Mouse (Mus musculus) stomach, embryonic 15.5 days (tissue): ENCODE results near the gene Gm11032. TPM values are rescaled to one million over a fixed set of nuclear protein-coding genes. Genes with fewer than 3 reads are reported as not detected.

Experiments used
- ATAC-seq: fragments of 200-750 bp; cut with Nextera tagmentation; 2 replicates; pipeline ENCODE4 v1.8.0; 2017; ENCODE audit warnings: low read depth, moderate number of reproducible peaks, moderate TSS enrichment; ENCODE audit not compliant: insufficient read depth, low FRiP score
- H3K27ac ChIP-seq: fragments of 300-500 bp; sonication (generic); 2 replicates; pipeline ENCODE4 v1.5.1; 2015; ENCODE audit warnings: mild to moderate bottlenecking, inconsistent platforms
- H3K27me3 ChIP-seq: fragments of 300-500 bp; sonication (generic); replicated peaks from 2 replicates; pipeline ENCODE4 v1.6.1; 2015; ENCODE audit warnings: inconsistent platforms
- H3K36me3 ChIP-seq: fragments of 300-500 bp; sonication (generic); 2 replicates; pipeline ENCODE4 v1.6.1; 2015; ENCODE audit warnings: inconsistent platforms
- H3K4me1 ChIP-seq: fragments of 300-500 bp; sonication (generic); 2 replicates; pipeline ENCODE4 v1.6.1; 2015; ENCODE audit warnings: inconsistent platforms
- H3K4me2 ChIP-seq: fragments of 300-500 bp; sonication (generic); 2 replicates; pipeline ENCODE4 v1.6.1; 2015; ENCODE audit warnings: mild to moderate bottlenecking, inconsistent platforms
- H3K4me3 ChIP-seq: fragments of 300-500 bp; sonication (generic); replicated peaks from 2 replicates; pipeline ENCODE4 v1.5.1; 2015; ENCODE audit warnings: inconsistent platforms
- H3K9ac ChIP-seq: fragments of 300-500 bp; sonication (generic); 2 replicates; pipeline ENCODE4 v1.6.1; 2015; ENCODE audit warnings: inconsistent platforms
- H3K9me3 ChIP-seq: fragments of 300-500 bp; sonication (generic); 2 replicates; pipeline ENCODE4 v1.6.1; 2016; ENCODE audit warnings: inconsistent platforms
- WGBS: fragments of 180-500 bp; shearing (Covaris S2); methylation state at CpG from one replicate; pipeline ENCODE4 v1.1.7; 2015; 5-methylcytosine and 5-hydroxymethylcytosine counted together
- polyA plus RNA-seq: library from polyadenylated mRNA; unstranded; fragments of >200 nt; fragmentation: Nextera tagmentation; extraction: Ambion mirVana; gene quantifications from 2 replicates; pipeline ENCODE4 v1.2.1, GENCODE M21; 2015

Gm11032 gene
- polyA plus RNA-seq, 1 experiment from 2014 or later = not detected

DNA sequence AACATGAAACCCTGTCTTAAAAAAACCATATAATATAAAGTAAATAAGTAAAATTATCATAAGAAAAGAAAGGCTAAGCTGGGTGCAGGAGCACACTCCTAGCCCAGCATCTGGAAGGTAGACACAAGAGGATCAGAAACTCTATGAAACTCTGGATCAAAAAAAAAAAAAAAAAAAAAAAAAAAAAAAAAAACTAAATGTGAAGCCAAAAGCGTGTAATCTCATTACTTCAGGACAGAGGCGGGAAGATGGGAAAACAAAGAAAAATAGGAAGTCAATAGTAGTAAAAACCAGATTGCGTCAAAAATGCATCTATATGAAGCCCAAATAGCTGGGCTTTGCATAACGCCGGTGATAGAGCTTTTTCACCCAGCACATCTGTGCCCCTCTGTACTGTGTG, 18.0 kb upstream of the Gm11032 start:
- Histone ChIP-seq H3K9ac (no peak overlapping the region), H3K4me2 (no peak overlapping the region), H3K4me3 (no peak overlapping the region), H3K36me3 (no peaks in the 10 kb centered on the region), H3K9me3 (no peaks in the 10 kb centered on the region), H3K4me1 (peaks cover 11% of the 10 kb centered on the region; the same call in 1 of the 2 replicates), H3K27me3 (no peaks in the 10 kb centered on the region), H3K27ac (no peak overlapping the region)
- ATAC-seq = no peak
- 88% methylated on average over 5 of the region's 5 CpGs for WGBS

DNA sequence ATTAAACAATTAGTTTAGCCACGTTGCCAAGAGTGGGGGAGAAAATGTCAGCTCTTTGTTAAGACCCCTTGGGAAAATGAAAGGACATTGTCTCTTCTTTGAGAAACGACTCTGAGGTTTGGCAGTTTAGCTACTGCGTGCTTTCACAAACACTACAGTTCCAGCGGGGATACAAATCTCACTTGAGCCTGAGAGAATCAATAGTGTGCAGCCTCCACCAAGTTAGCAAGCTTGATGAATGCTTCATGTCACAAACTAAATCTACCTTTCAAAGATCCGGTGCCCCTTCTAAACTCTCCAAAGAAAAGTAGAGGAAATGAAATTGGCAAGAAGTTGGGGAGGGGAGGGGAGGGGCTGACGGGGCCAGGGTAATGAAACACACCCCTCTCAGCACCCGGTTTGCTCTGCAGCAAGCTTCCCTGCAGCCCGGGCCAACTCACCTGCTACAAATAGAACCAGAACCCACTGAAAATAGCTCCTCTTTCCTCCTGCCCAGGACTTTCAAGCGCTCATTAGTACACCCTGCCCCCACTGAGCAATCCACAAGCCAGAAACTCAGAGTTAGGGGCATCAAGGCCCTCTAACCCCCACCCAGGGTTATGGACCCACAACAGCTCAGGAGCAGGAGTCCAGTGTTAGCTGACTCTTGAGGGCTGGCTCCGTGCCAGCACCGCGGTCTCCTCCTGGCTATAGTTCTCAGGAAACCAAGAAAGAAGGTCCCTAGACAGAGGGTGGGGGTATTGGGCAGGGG, 17.0 kb upstream of the Gm11032 start:
- ATAC-seq = peak; percentile 27; the same call in 1 of the 2 replicates
- 23% methylated on average over 12 of the region's 12 CpGs for WGBS
- Histone ChIP-seq H3K4me3 (no peak overlapping the region), H3K36me3 (no peaks in the 10 kb centered on the region), H3K9me3 (no peaks in the 10 kb centered on the region), H3K4me2 (0 out of 2 replicates have a peak overlapping the region, but pooled peaks have one; percentile 21), H3K9ac (no peak overlapping the region), H3K27me3 (no peaks in the 10 kb centered on the region), H3K4me1 (peaks cover 11% of the 10 kb centered on the region; the same call in 1 of the 2 replicates), H3K27ac (no peak overlapping the region)

DNA sequence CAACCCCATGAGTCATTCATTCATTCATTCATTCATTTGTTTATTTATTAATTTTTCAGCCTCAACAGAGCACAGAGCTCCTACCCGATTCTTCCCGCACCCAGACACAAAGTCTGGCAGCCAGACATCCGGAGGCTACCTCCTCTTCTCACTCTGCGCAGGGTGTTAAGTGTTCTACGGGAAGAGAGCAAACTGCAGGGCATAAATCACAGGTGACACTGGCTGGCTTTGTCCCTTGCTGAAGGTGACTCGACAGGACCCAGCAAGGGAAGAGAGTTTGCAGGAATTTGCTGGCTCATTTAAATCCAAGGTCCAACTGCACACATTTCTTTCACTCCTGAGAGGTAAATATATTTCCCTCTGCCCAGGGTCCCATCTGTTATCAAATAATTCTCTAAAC, 15.4 kb upstream of the Gm11032 start:
- H3K9ac ChIP-seq = no peak overlapping the region
- H3K27ac ChIP-seq = no peak overlapping the region
- 13% methylated on average over 6 of the region's 6 CpGs for WGBS

DNA sequence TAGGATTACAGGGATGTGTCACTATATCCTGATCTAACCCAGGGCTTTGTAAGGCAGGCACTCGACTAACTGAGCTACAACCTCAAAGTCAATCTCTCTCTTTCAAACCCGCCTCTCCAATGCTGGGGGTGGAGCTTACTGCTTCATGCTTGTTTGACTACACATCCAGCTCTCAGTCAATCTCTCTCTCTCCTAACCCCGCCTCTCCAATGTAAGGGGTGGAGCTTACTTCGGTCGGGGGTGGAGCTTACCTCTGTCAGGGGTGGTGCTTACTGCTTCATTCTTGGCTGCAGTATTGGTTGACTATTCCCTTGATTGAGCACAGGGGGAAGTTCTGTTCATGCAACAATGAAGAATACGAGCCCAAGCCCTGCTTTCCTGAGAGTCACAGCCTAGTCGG, 14.5 kb upstream of the Gm11032 start:
- H3K36me3 ChIP-seq = no peaks in the 10 kb centered on the region
- no peak overlapping the region for H3K27ac ChIP-seq
- H3K4me2 ChIP-seq = no peak overlapping the region
- H3K27me3 ChIP-seq = no peaks in the 10 kb centered on the region
- H3K4me3 ChIP-seq = no peak overlapping the region
- peaks cover 11% of the 10 kb centered on the region; the same call in 1 of the 2 replicates for H3K4me1 ChIP-seq
- H3K9ac ChIP-seq = no peak overlapping the region
- 54% methylated on average over 7 of the region's 7 CpGs for WGBS
- ATAC-seq = no peak
- no peaks in the 10 kb centered on the region for H3K9me3 ChIP-seq

More for the DNA sequence above, 15.4 kb upstream of the Gm11032 start:
- peaks cover 11% of the 10 kb centered on the region; the same call in 1 of the 2 replicates for H3K4me1 ChIP-seq
- no peaks in the 10 kb centered on the region for H3K36me3 ChIP-seq
- no peak overlapping the region for H3K4me2 ChIP-seq
- H3K9me3 ChIP-seq = no peaks in the 10 kb centered on the region
- no peak for ATAC-seq
- no peaks in the 10 kb centered on the region for H3K27me3 ChIP-seq
- H3K4me3 ChIP-seq = no peak overlapping the region

DNA sequence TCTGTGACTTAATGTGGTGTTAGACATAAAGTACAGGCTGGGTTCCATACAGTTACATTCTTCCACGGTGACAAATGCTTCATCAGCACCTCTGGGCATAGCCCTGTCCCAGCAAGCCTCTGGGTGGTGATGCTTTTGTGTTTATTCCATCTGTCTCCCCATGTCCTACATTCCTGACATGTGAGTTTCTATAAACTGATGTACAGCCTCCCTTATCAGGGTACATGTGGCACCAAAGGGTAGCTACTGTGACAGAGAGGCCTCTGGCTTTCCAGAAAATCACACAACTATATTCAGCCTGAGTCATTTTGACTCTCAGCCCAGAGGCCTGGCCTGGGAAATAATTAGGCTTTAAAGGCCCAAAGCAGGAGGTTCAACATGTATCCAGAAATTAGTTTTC, 13.3 kb upstream of the Gm11032 start:
- H3K4me1 ChIP-seq = peaks cover 11% of the 10 kb centered on the region; the same call in 1 of the 2 replicates
- H3K27me3 ChIP-seq = no peaks in the 10 kb centered on the region
- H3K4me2 ChIP-seq = no peak overlapping the region
- H3K4me3 ChIP-seq = no peak overlapping the region
- no peak overlapping the region for H3K27ac ChIP-seq
- ATAC-seq = no peak
- no peaks in the 10 kb centered on the region for H3K9me3 ChIP-seq
- no peak overlapping the region for H3K9ac ChIP-seq
- WGBS = 65% methylated on average over 1 of the region's 1 CpGs
- H3K36me3 ChIP-seq = no peaks in the 10 kb centered on the region

DNA sequence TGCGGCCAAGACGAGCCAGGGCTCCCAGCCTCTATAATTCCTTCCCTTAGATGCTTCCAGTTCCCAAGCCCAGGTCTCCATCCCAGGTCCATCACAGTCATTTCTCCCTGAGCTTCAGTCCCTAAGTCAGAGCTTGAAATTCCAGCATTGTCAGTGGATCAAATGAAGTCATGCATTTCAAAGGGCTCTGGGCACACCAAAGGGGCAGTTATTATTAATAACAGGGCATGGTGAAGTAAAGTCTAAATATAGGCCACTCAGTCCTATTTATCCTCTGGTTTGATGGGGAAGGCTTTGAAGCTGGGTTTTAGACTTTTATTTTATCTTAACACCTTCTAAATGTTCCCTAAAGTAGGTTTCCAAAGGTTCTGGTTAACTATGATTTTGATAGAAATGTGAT, 8.0 kb upstream of the Gm11032 start:
- no peaks in the 10 kb centered on the region for H3K9me3 ChIP-seq
- H3K36me3 ChIP-seq = no peaks in the 10 kb centered on the region
- no peak overlapping the region for H3K4me3 ChIP-seq
- 66% methylated on average over 2 of the region's 2 CpGs for WGBS
- ATAC-seq = no peak
- H3K27ac ChIP-seq = no peak overlapping the region
- no peaks in the 10 kb centered on the region for H3K4me1 ChIP-seq
- H3K27me3 ChIP-seq = no peaks in the 10 kb centered on the region
- no peak overlapping the region for H3K9ac ChIP-seq
- no peak overlapping the region for H3K4me2 ChIP-seq

DNA sequence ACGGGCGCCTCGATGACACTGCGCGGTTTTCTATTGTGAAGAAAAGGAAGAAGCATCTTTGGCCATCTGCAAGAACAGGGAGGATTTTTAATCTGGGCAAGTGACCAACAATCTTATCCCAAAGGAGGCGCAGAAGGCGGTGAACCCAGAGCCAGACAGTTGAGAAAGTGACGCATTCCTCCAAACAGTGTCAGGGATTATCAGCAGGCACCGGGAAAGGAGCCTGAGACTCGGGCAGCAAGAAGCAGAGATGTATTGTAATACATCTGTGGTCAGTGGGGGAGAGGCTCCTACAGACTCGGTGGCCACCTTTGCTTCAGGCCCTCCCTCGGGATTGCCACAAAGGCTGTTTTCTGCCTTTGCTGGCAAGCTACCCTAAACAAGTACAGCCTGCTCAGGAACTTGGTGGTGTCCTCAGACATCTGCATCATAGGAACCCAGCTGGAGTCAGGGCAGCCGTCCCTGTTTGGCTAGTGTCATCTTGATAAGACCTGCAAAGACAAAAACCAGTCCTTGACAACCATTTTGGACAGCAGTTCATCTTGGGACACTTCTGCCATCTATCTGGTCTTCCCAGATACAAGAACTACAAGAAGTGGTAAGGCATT, 738 bp downstream of the Gm11032 start:
- no peak overlapping the region for H3K27ac ChIP-seq
- H3K27me3 ChIP-seq = no peaks in the 10 kb centered on the region
- ATAC-seq = no peak
- 53% methylated on average over 13 of the region's 13 CpGs for WGBS
- no peaks in the 10 kb centered on the region for H3K36me3 ChIP-seq
- H3K4me2 ChIP-seq = no peak overlapping the region
- no peaks in the 10 kb centered on the region for H3K4me1 ChIP-seq
- no peak overlapping the region for H3K9ac ChIP-seq
- no peaks in the 10 kb centered on the region for H3K9me3 ChIP-seq
- no peak overlapping the region for H3K4me3 ChIP-seq

DNA sequence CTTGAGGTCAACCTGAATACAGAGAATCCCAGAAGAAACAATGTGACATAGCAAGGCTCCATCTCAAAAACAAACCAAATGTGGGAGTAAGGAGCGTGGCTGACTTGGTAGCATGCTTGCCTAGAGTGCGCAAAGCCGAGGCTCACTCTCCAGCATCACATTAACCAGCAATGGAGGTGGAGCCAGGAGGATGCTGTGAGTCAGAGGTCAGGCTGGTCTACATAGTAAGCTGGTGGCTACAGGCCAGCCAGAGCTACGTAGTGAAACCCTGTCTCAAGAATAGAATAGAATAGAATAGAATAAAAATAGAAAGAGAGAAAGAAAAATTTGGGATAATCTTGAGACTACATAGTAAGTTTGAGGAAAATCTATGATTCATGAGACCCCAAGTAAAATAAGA, 2.0 kb downstream of the Gm11032 start:
- H3K9me3 ChIP-seq = no peaks in the 10 kb centered on the region
- WGBS = 57% methylated on average over 4 of the region's 4 CpGs

DNA sequence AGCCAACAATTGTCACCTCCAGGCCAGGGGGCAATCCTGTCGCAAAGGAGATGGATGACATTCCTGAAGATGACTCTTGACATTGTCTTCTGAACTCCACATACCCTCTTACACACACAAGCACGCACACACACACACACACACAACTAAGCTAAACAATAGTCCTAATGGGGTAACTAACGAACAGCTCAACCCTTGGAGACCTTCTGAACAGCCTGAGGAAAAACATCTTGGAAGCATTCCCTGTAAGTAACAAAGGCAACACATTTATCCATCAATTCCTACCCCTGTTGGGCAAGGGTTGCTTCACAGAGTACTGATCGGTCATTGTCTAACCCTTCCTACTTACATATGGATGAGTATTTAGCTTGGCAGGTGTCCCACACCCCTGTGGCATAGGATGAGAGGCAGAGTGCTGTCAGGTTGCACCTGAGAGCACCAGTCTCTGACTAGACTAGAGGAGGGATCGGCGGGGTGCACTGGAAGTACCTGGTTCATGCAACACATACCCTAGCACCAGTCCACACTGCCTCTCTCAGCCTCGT, 2.6 kb downstream of the Gm11032 start:
- no peak for ATAC-seq
- H3K4me3 ChIP-seq = no peak overlapping the region
- 63% methylated on average over 7 of the region's 7 CpGs for WGBS
- H3K9ac ChIP-seq = no peak overlapping the region
- no peaks in the 10 kb centered on the region for H3K4me1 ChIP-seq
- no peak overlapping the region for H3K4me2 ChIP-seq
- H3K36me3 ChIP-seq = no peaks in the 10 kb centered on the region
- no peaks in the 10 kb centered on the region for H3K9me3 ChIP-seq
- H3K27ac ChIP-seq = no peak overlapping the region
- no peaks in the 10 kb centered on the region for H3K27me3 ChIP-seq

More for the DNA sequence above, 2.0 kb downstream of the Gm11032 start:
- no peak for ATAC-seq
- no peak overlapping the region for H3K4me3 ChIP-seq
- H3K4me1 ChIP-seq = no peaks in the 10 kb centered on the region
- H3K36me3 ChIP-seq = no peaks in the 10 kb centered on the region
- no peak overlapping the region for H3K27ac ChIP-seq
- no peaks in the 10 kb centered on the region for H3K27me3 ChIP-seq
- no peak overlapping the region for H3K4me2 ChIP-seq
- H3K9ac ChIP-seq = no peak overlapping the region

DNA sequence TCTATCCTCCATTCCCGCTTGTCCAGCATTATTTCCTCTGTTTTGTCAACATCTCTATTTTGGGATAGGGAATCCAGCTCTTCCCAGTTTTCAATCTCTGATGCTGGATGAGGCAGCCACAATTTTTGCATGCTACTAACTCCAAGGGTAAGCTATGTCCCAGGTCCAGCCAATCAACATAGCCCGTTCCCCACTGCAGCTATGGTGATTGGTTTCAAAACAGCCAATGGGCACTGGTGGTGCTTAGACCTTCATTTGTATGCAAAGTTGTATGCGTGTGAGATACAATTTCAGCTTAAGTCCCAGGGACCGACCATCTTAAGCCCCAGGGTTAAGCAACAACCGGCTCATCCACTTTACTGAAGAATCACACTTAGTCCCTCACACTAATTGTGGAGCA, 3.1 kb downstream of the Gm11032 start:
- H3K9me3 ChIP-seq = no peaks in the 10 kb centered on the region
- H3K4me3 ChIP-seq = no peak overlapping the region
- H3K4me2 ChIP-seq = no peak overlapping the region
- no peaks in the 10 kb centered on the region for H3K4me1 ChIP-seq
- H3K27me3 ChIP-seq = no peaks in the 10 kb centered on the region
- no peak overlapping the region for H3K9ac ChIP-seq
- H3K27ac ChIP-seq = no peak overlapping the region
- H3K36me3 ChIP-seq = no peaks in the 10 kb centered on the region
- no peak for ATAC-seq
- WGBS = 63% methylated on average over 5 of the region's 5 CpGs

DNA sequence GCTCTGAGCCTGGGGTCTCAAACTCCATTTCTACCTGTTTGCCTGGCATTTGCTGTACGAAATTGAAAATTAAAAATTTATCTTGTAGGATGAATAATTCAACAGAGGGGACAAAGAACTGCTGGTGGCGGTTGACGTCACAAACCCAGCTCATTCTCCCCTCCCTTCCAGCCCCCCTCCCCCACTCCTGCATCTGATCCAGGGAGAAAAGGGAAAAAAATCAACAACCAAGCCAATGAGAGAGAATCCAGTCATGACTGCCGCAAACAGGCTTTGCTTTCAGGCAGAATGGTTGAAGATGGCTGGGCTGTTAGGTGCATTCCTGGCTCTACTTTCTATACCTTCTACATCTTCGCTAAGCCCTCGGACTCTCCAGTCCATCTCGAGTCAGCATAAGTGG, 6.1 kb downstream of the Gm11032 start:
- Histone ChIP-seq H3K4me3 (no peak overlapping the region), H3K27ac (no peak overlapping the region), H3K4me1 (peaks cover 10% of the 10 kb centered on the region; the same call in 1 of the 2 replicates), H3K9me3 (no peaks in the 10 kb centered on the region), H3K36me3 (no peaks in the 10 kb centered on the region), H3K9ac (no peak overlapping the region), H3K27me3 (no peaks in the 10 kb centered on the region), H3K4me2 (no peak overlapping the region)
- 71% methylated on average over 7 of the region's 7 CpGs for WGBS
- ATAC-seq = no peak

DNA sequence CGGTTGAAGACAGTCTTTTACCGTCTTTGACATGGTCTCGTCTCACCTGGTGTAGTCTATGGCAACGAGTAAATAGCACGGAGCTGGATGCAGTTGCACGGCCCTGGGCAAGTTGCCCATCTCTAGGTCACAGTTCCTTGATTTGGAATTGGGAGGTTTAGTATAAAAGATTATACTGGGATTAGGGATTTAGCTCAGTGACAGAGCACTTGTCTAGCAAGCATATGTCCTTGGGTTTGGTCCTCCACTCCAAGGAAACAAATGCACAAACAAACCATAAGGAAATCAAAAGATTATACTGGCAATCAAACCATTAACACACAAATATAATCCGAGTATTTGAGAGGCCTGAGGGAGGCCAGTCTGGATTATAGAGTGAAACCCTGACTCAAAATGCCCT, 7.8 kb downstream of the Gm11032 start:
- H3K36me3 ChIP-seq = no peaks in the 10 kb centered on the region
- H3K27ac ChIP-seq = no peak overlapping the region
- 78% methylated on average over 7 of the region's 7 CpGs for WGBS
- H3K4me3 ChIP-seq = no peak overlapping the region
- H3K4me2 ChIP-seq = no peak overlapping the region
- H3K9me3 ChIP-seq = no peaks in the 10 kb centered on the region
- ATAC-seq = no peak
- no peak overlapping the region for H3K9ac ChIP-seq
- H3K27me3 ChIP-seq = no peaks in the 10 kb centered on the region
- peaks cover 10% of the 10 kb centered on the region; the same call in 1 of the 2 replicates for H3K4me1 ChIP-seq
